Mouse (Mus musculus) cortical plate, adult 2 months (tissue): ENCODE data around the gene Tmem205. TPM values are rescaled to one million over a fixed set of nuclear protein-coding genes. Genes with fewer than 3 reads are reported as not detected.

ENCODE experiments used
- H3K27ac ChIP-seq: fragments of 200-500 bp; 2 replicates; pipeline ENCODE4 v1.5.1; 2012; ENCODE audit warnings: low read length, control low read depth, inconsistent platforms; ENCODE audit not compliant: insufficient read depth
- H3K4me1 ChIP-seq: fragments of 200-500 bp; 2 replicates; pipeline ENCODE4 v1.6.1; 2011; ENCODE audit warnings: low read length; ENCODE audit not compliant: control insufficient read depth, insufficient read depth
- H3K4me3 ChIP-seq: fragments of 200-500 bp; 2 replicates; pipeline ENCODE4 v1.5.1; 2011; ENCODE audit warnings: mild to moderate bottlenecking, low read length, control low read depth; ENCODE audit not compliant: insufficient read depth
- CTCF ChIP-seq: fragments of 200-500 bp; IDR thresholded peaks from 2 replicates; pipeline ENCODE4 v1.5.1; 2011; ENCODE audit warnings: mild to moderate bottlenecking, control low read depth, low read length; ENCODE audit not compliant: insufficient read depth; ENCODE audit errors: extremely low read depth
- POLR2A ChIP-seq: fragments of 200-500 bp; IDR thresholded peaks from 2 replicates; pipeline ENCODE4 v1.6.1; 2011; ENCODE audit warnings: mild to moderate bottlenecking, low read length, control low read depth; ENCODE audit not compliant: insufficient read depth; ENCODE audit errors: extremely low read depth
- polyA plus RNA-seq: library from polyadenylated mRNA; depleted of rRNA; stranded (reverse); fragments of >200 nt; gene quantifications from 2 replicates; pipeline ENCODE4 v1.2.3, GENCODE M21; 2012

Gene Tmem205
- polyA plus RNA-seq, 1 experiment, result 57.7 TPM

- no peak for TF ChIP-seq CTCF
- no peak for TF ChIP-seq POLR2A
- 0 out of 2 replicates have a peak overlapping the region, but pooled peaks have one; percentile 4 for H3K27ac ChIP-seq
- H3K4me1 ChIP-seq, result peaks cover 2% of the 10 kb centered on the region
- H3K4me3 ChIP-seq, result no peak overlapping the region
These were observed 20.8 kb upstream of the Tmem205 start for GRCm38 (mm10) chr9:21948146-21948545.

- Histone ChIP-seq H3K27ac (no peak overlapping the region), H3K4me3 (no peak overlapping the region), H3K4me1 (peaks cover 1% of the 10 kb centered on the region; the same call in 1 of the 2 replicates)
- TF ChIP-seq CTCF, result no peak
- TF ChIP-seq POLR2A, result no peak
These were observed 20.3 kb upstream of the Tmem205 start for GRCm38 (mm10) chr9:21947540-21948130.

GRCm38 (mm10) chr9:21944267-21944666 lies 16.9 kb upstream of the Tmem205 start:
- Histone ChIP-seq H3K27ac (no peak overlapping the region), H3K4me1 (peaks cover 1% of the 10 kb centered on the region; the same call in 1 of the 2 replicates), H3K4me3 (no peak overlapping the region)
- TF ChIP-seq CTCF, result no peak
- no peak for TF ChIP-seq POLR2A

- TF ChIP-seq POLR2A (no peak), CTCF (no peak)
- no peak overlapping the region for H3K4me3 ChIP-seq
- H3K27ac ChIP-seq, result no peak overlapping the region
- H3K4me1 ChIP-seq, result peaks cover under 1% of the 10 kb centered on the region; the same call in 1 of the 2 replicates
These were observed 16.3 kb upstream of the Tmem205 start for GRCm38 (mm10) chr9:21943638-21944037.

- Histone ChIP-seq H3K27ac (no peak overlapping the region), H3K4me1 (no peaks in the 10 kb centered on the region), H3K4me3 (no peak overlapping the region)
- 0 out of 2 replicates have a peak, but pooled peaks have one; percentile 18 for TF ChIP-seq POLR2A
- no peak for TF ChIP-seq CTCF
These were observed 15.7 kb upstream of the Tmem205 start for GRCm38 (mm10) chr9:21943046-21943445.

- no peaks in the 10 kb centered on the region for H3K4me1 ChIP-seq
- H3K4me3 ChIP-seq, result peak overlapping the region; percentile 58
- no peak for TF ChIP-seq CTCF
- no peak for TF ChIP-seq POLR2A
- H3K27ac ChIP-seq, result no peak overlapping the region
These were observed 11.0 kb upstream of the Tmem205 start for GRCm38 (mm10) chr9:21938234-21938855.

- Histone ChIP-seq H3K27ac (no peak overlapping the region), H3K4me1 (no peaks in the 10 kb centered on the region), H3K4me3 (peak overlapping the region; percentile 58)
- TF ChIP-seq CTCF, result no peak
- no peak for TF ChIP-seq POLR2A
These were observed 10.4 kb upstream of the Tmem205 start for GRCm38 (mm10) chr9:21937711-21938175.

- peak; percentile 85 for TF ChIP-seq POLR2A
- TF ChIP-seq CTCF, result no peak
- Histone ChIP-seq H3K4me1 (no peaks in the 10 kb centered on the region), H3K27ac (no peak within 1 kb of the TSS)
These were observed 9.6 kb upstream of the Tmem205 start, which contains the start of gene Plppr2 for GRCm38 (mm10) chr9:21936692-21937570. TSS of gene Plppr2 (plus strand) at chr9:21937033.

GRCm38 (mm10) chr9:21935466-21936131 lies 8.2 kb upstream of the Tmem205 start:
- H3K4me3 ChIP-seq, result no peak overlapping the region
- TF ChIP-seq CTCF (no peak), POLR2A (no peak)
- H3K4me1 ChIP-seq, result no peaks in the 10 kb centered on the region
- H3K27ac ChIP-seq, result no peak overlapping the region

More at GRCm38 (mm10) chr9:21936692-21937570, 9.6 kb upstream of the Tmem205 start, which contains the start of gene Plppr2:
- H3K4me3 ChIP-seq, result peak within 1 kb of the TSS; percentile 58
